Mouse (Mus musculus) forelimb bud, embryonic 11.5 days (tissue): ENCODE measurements at regions not wholly inside any gene's neighbourhood (a gene's known extent, or its start where the extent isn't known, plus 50 kb on each side); places are given as distances from the start of the nearest gene placed in this dataset.
A peak's percentile ranks its signal among the peaks of the same experiment; 100 is the strongest.

Experiments used
- DNase-seq: peaks from one replicate; pipeline ENCODE4 v3.0.0-alpha.2; 2012; ENCODE audit warnings: low read depth, low spot score

- no peak for DNase-seq
Measured at GRCm38 (mm10) chr1:88575917-88576669, 66.2 kb upstream of the Glrp1 start.

GRCm38 (mm10) chr1:88575291-88575690, 65.4 kb upstream of the Glrp1 start:
- no peak for DNase-seq

GRCm38 (mm10) chr1:88572161-88572560, 62.3 kb upstream of the Glrp1 start:
- DNase-seq: no peak

- DNase-seq: no peak
Measured at GRCm38 (mm10) chr1:88568447-88569053, 58.7 kb upstream of the Glrp1 start.

- no peak for DNase-seq
Measured at GRCm38 (mm10) chr1:88567198-88567597, 57.3 kb upstream of the Glrp1 start.

GRCm38 (mm10) chr1:88566426-88566825, 56.6 kb upstream of the Glrp1 start:
- DNase-seq: no peak

GRCm38 (mm10) chr1:88564825-88565224, 55.0 kb upstream of the Glrp1 start:
- DNase-seq: no peak

- DNase-seq: peak; percentile 60
Measured at GRCm38 (mm10) chr1:88562361-88562760, 52.5 kb upstream of the Glrp1 start.

- DNase-seq: no peak
Measured at GRCm38 (mm10) chr1:88560771-88561170, 50.9 kb upstream of the Glrp1 start.
